Mouse (Mus musculus) G1E (cell line): ENCODE results near the gene Gm10837.

Experiments
- CTCF ChIP-seq: IDR thresholded peaks from 2 replicates; pipeline ENCODE4 v1.5.1; 2012; ENCODE audit warnings: low read depth, low read length, inconsistent platforms, mixed read lengths
- POLR2AphosphoS5 ChIP-seq: IDR thresholded peaks from 2 replicates; pipeline ENCODE4 v1.6.1; 2012; ENCODE audit warnings: low read depth, low read length, inconsistent platforms; ENCODE audit not compliant: insufficient replicate concordance

- TF ChIP-seq CTCF (no peak), POLR2AphosphoS5 (no peak)
Measured at GRCm38 (mm10) chr14:122460226-122460625, 30.2 kb upstream of the Gm10837 start.
